Mouse (Mus musculus) hindbrain, embryonic 15.5 days (tissue): ENCODE measurements at regions not wholly inside any gene's neighbourhood (a gene's known extent, or its start where the extent isn't known, plus 50 kb on each side); places are given as distances from the start of the nearest gene placed in this dataset.

Source experiments
- ATAC-seq: fragments of 200-750 bp; cut with Nextera tagmentation; 2 replicates; pipeline ENCODE4 v1.8.0; 2017; ENCODE audit warnings: low read depth, moderate number of reproducible peaks, moderate TSS enrichment; ENCODE audit not compliant: low FRiP score
- H3K27ac ChIP-seq: fragments of 300-500 bp; sonication (generic); replicated peaks from 2 replicates; pipeline ENCODE4 v1.5.1; 2015; ENCODE audit warnings: mild to moderate bottlenecking, inconsistent platforms
- H3K27me3 ChIP-seq: fragments of 300-500 bp; sonication (generic); 2 replicates; pipeline ENCODE4 v1.6.1; 2015; ENCODE audit warnings: control low read depth, inconsistent platforms
- H3K36me3 ChIP-seq: fragments of 300-500 bp; sonication (generic); 2 replicates; pipeline ENCODE4 v1.6.1; 2015; ENCODE audit warnings: control low read depth, inconsistent platforms
- H3K4me1 ChIP-seq: fragments of 300-500 bp; sonication (generic); replicated peaks from 2 replicates; pipeline ENCODE4 v1.6.1; 2015; ENCODE audit warnings: control low read depth, inconsistent platforms
- H3K4me2 ChIP-seq: fragments of 300-500 bp; sonication (generic); 2 replicates; pipeline ENCODE4 v1.6.1; 2015; ENCODE audit warnings: moderate library complexity, mild to moderate bottlenecking, inconsistent platforms
- H3K4me3 ChIP-seq: fragments of 300-500 bp; sonication (generic); 2 replicates; pipeline ENCODE4 v1.5.1; 2015; ENCODE audit warnings: mild to moderate bottlenecking, inconsistent platforms
- H3K9ac ChIP-seq: fragments of 300-500 bp; sonication (generic); 2 replicates; pipeline ENCODE4 v1.6.1; 2015; ENCODE audit warnings: inconsistent platforms
- H3K9me3 ChIP-seq: fragments of 300-500 bp; sonication (generic); 2 replicates; pipeline ENCODE4 v1.6.1; 2016; ENCODE audit warnings: control low read depth, inconsistent platforms
- WGBS: fragments of 180-500 bp; shearing (Covaris S2); methylation state at CpG from one replicate; pipeline ENCODE4 v1.1.7; 2015; 5-methylcytosine and 5-hydroxymethylcytosine counted together

DNA sequence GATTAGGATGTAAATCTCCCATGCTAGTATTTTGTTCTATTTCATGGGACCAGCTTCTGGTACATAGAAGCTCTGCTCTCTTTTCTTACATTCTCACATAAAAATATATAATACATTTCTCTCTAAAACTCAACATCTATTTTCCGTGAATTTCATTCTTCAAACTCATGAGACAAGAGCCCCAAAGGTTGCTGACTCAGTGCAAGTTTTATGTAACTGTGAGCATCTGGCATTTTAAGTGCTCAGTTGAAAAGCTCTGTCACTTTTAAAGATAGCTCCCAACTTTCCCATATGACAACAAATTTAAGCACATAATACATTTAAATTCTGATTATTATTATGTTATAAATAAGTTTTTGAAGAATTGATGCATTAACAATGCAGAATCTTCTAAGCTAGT lies 268.5 kb downstream of the AW209491 start:
- H3K9ac ChIP-seq: no peak overlapping the region
- no peak overlapping the region for H3K27ac ChIP-seq
- H3K4me2 ChIP-seq: no peak overlapping the region
- no peaks in the 10 kb centered on the region for H3K27me3 ChIP-seq
- no peaks in the 10 kb centered on the region for H3K4me1 ChIP-seq
- H3K9me3 ChIP-seq: no peaks in the 10 kb centered on the region
- H3K36me3 ChIP-seq: no peaks in the 10 kb centered on the region
- ATAC-seq: no peak
- no peak overlapping the region for H3K4me3 ChIP-seq
- 68% methylated on average over 1 of the region's 1 CpGs for WGBS

DNA sequence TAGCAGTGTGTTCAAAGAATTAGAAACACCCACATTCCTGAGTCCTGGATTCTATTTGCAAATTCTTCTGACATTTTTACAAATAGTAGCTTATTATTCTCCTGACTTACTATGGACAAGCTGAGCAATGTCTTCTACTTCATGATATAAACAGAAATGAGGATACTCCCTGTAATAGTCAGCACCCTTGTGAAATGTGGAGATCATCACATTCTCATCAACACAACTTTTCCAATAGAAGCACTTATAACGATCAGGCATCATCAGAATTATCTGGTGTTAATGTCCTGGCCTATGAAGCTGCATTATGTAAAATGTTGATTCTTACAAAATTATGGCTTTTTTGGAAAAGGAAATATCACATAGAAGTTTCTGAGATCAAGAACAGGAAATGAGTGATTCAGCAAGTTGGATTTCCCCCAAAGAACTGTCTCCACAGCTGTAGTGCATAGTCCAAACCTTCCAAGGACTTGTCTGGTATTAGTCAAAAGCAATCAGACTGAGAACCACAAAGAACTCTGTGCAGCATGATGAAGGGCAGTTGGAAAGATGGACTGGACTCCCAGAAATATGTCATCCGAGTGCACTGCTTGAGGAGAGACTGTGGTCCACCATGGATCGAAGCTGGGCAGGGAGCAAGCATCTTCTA lies 300.3 kb downstream of the AW209491 start:
- H3K27ac ChIP-seq: no peak overlapping the region
- no peaks in the 10 kb centered on the region for H3K27me3 ChIP-seq
- no peak for ATAC-seq
- H3K4me2 ChIP-seq: no peak overlapping the region
- no peak overlapping the region for H3K9ac ChIP-seq
- H3K4me1 ChIP-seq: no peaks in the 10 kb centered on the region
- H3K36me3 ChIP-seq: no peaks in the 10 kb centered on the region
- H3K9me3 ChIP-seq: no peaks in the 10 kb centered on the region
- WGBS: 95% methylated on average over 3 of the region's 3 CpGs
- H3K4me3 ChIP-seq: no peak overlapping the region

DNA sequence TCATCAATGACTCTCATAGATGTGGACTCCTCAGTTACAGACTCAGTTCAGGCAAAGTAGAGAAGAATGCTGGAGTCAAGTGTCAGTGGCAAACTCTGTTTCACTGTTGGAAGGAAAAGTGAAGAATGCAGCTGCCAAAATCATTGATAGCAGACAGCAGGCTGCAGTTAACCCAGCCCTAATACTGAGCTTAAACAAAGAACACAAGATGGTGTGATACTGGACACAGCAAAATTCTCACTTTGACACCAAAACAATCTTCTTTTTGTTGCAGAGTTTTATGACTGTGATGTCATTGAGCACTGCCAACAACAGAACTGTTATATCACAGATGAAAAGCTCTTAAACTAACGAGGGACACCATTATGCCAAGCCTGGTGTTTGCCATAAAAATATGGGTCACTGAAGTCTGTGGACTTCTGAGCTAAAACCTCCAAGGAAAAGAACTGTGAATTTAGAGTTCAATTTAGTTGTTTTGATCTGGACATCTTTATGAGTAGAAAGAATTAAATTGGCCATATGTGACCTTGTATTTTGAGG lies 336.3 kb downstream of the AW209491 start:
- H3K9ac ChIP-seq: no peak overlapping the region
- H3K27me3 ChIP-seq: no peaks in the 10 kb centered on the region
- H3K27ac ChIP-seq: no peak overlapping the region
- no peaks in the 10 kb centered on the region for H3K4me1 ChIP-seq
- no peak overlapping the region for H3K4me2 ChIP-seq
- H3K36me3 ChIP-seq: no peaks in the 10 kb centered on the region
- no peaks in the 10 kb centered on the region for H3K9me3 ChIP-seq
- WGBS: 50% methylated on average over 1 of the region's 1 CpGs
- H3K4me3 ChIP-seq: no peak overlapping the region
- no peak for ATAC-seq

DNA sequence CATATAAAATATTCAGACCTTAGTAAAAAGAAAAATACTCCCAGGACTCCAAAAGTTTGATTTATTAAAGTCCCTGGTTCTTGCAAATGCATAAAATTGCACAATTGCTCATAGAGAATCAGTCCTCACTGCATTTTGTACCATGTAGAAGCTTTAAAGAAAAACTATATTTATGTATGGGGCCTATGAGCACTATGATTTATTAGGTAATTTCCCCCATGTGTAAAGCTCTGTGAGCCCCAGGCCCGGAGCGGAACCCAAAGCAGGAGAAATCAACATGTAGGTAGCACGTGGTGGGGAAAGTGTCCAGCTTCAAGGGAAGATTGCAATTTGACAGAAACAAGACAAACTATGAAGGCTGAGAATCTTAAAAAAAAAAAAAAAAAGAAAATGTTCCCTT lies 372.7 kb downstream of the AW209491 start:
- no peak overlapping the region for H3K9ac ChIP-seq
- ATAC-seq: no peak
- no peaks in the 10 kb centered on the region for H3K9me3 ChIP-seq
- no peaks in the 10 kb centered on the region for H3K36me3 ChIP-seq
- H3K4me2 ChIP-seq: no peak overlapping the region
- H3K4me3 ChIP-seq: no peak overlapping the region
- no peaks in the 10 kb centered on the region for H3K4me1 ChIP-seq
- 95% methylated on average over 3 of the region's 3 CpGs for WGBS
- H3K27ac ChIP-seq: no peak overlapping the region
- H3K27me3 ChIP-seq: no peaks in the 10 kb centered on the region

DNA sequence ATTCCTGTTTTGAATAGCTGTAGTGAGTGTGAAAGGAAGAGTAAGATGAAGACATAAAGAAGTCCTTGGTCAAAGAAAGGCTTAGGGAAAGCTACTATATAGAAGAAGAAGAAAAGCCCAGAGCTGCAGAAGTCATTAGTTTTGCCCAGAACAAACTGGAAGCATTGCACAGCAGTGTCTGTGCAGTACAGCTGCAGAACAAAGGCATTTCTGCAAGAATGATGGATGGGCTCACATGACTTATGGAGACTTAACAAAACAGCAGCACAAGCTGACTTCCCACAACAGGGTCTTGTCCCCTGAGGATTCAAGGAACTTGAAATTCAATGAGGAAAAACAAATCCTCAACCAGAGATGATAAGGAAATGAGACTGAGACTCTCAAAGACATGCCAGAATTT lies 381.7 kb downstream of the AW209491 start:
- Histone ChIP-seq H3K36me3 (no peaks in the 10 kb centered on the region), H3K9ac (no peak overlapping the region)
- ATAC-seq: no peak

DNA sequence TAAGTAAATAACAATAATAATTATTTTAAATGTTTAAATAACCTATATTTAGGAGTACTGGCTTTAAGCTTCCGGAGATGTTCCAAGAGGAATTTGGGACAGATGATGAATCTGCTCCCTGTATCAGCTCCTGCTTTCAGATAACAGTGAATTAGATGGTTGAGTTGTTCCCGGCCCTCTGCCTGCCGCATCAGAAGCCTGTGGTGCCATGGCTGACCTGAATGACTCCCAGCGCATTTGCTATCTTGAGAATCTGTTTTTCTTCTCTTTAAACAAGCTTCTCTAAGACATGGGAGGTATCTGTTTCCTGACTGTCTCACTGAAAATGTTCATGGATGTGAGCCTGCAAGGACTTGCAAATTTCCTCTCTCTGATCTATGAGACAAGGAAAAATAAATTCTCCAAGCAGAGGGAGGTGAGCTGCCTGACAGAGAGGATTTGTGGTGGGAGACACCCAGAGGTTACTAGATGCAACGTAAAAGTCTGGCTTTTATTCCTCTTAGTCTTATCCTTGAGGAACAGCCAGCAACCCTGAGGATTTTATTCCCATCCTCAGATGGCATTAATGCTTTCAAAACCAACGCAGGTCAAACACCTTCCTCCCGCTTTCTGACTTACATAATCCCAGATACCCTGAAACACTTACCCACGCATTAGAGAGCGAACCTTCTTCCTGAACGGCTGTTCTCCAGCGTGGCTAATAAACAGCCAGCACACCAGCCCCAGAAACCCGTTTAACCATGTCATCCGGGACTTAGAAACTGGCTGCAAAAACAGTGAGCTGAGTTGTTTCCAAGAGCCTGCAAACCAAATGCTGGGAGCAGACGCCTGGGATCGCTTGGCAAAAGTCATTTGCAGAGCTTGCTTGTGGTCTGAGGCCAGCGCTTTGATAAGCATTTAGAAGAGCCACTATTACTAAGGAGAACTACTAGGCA lies 389.1 kb downstream of the AW209491 start:
- H3K9me3 ChIP-seq: no peaks in the 10 kb centered on the region
- no peak for ATAC-seq
- no peak overlapping the region for H3K4me2 ChIP-seq
- H3K9ac ChIP-seq: no peak overlapping the region
- no peak overlapping the region for H3K27ac ChIP-seq
- H3K27me3 ChIP-seq: no peaks in the 10 kb centered on the region
- H3K4me3 ChIP-seq: no peak overlapping the region
- H3K4me1 ChIP-seq: no peaks in the 10 kb centered on the region
- WGBS: 63% methylated on average over 16 of the region's 16 CpGs
- H3K36me3 ChIP-seq: no peaks in the 10 kb centered on the region

More for the DNA sequence above, 381.7 kb downstream of the AW209491 start:
- Histone ChIP-seq H3K9me3 (no peaks in the 10 kb centered on the region), H3K27ac (no peak overlapping the region), H3K27me3 (no peaks in the 10 kb centered on the region), H3K4me1 (no peaks in the 10 kb centered on the region), H3K4me2 (no peak overlapping the region), H3K4me3 (no peak overlapping the region)

DNA sequence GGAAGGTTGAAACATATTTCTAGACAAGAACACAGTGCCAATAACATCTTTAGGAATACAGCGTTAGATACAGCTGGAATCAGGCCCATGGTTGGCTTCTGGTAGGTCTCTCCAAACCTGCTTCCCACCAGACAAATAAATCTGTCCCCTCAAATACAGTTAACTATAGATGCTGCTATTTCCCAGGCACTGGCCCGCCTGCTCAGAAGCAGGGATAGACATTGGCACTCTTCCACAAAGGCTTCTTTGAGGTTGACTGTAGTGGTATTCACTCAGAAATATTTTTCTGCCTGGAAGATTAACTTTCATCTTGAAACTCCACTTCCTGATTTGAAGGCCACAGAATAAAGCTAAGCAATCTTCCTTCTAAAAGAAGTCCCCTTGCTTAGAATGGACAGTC lies 396.6 kb downstream of the AW209491 start:
- Histone ChIP-seq H3K27me3 (no peaks in the 10 kb centered on the region), H3K4me1 (no peaks in the 10 kb centered on the region), H3K9me3 (no peaks in the 10 kb centered on the region), H3K4me3 (no peak overlapping the region), H3K9ac (no peak overlapping the region), H3K27ac (no peak overlapping the region), H3K4me2 (no peak overlapping the region), H3K36me3 (no peaks in the 10 kb centered on the region)
- ATAC-seq: no peak
- WGBS: 89% methylated on average over 2 of the region's 2 CpGs

DNA sequence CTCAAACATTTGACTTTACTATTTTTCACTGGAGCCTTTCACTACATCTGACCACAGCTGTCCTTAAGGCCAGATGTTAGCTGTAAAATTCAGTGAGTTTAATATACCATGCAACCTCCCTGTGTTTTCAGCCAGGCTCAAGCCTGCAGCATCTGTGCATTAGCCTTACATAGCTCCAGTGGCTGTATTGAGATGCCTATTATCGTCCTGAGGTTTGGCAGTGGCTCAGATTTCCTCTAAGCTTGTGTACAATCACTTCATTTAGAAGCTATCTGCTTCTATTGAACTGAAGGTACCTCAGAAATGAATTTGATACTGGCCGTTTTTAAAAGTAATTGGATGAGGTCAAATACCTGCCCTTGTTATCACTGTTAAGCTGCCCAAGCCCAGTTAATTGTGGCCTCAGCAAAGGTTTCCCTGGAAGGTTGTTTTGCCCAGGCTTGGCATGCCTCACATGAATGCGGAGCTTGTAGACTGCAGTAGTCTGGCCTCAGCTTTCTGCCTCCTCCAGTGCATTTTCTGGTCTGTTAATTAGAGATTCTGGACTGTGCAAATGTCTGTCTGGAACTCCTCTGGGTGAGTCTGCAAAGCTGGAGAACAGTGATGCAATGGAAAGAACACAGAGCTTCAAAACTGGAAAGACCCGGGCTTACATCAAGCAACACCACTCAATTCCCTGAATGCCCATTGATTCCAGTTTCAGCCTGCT lies 410.2 kb upstream of the Gli3 start:
- Histone ChIP-seq H3K4me2 (no peak overlapping the region), H3K9me3 (no peaks in the 10 kb centered on the region), H3K27me3 (no peaks in the 10 kb centered on the region), H3K36me3 (no peaks in the 10 kb centered on the region), H3K4me1 (no peaks in the 10 kb centered on the region), H3K27ac (0 out of 2 replicates have a peak overlapping the region, but pooled peaks have one; percentile 36), H3K9ac (no peak overlapping the region), H3K4me3 (no peak overlapping the region)
- peak; percentile 77 for ATAC-seq
- 57% methylated on average over 4 of the region's 4 CpGs for WGBS

DNA sequence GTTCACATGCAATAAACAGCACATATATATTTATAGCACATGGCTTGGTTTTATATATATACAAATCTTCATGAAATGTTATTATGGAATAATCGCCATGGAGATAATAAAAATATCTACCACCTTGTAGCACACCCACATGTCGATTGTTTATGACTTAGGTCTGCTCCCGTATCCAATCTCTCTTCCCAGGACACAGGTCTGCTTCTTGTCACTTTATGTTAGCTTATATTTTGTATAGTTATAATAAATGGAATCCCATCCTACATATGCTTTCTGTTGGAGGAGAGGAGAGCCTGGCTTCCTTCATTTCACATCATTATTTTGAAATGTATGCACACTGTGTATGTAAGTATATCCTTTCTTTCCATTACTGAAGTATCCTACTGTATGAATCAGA lies 408.3 kb upstream of the Gli3 start:
- Histone ChIP-seq H3K4me3 (no peak overlapping the region), H3K27me3 (no peaks in the 10 kb centered on the region), H3K36me3 (no peaks in the 10 kb centered on the region), H3K4me1 (no peaks in the 10 kb centered on the region), H3K9ac (no peak overlapping the region), H3K9me3 (no peaks in the 10 kb centered on the region), H3K4me2 (no peak overlapping the region), H3K27ac (no peak overlapping the region)
- ATAC-seq: no peak
- 90% methylated on average over 3 of the region's 3 CpGs for WGBS

DNA sequence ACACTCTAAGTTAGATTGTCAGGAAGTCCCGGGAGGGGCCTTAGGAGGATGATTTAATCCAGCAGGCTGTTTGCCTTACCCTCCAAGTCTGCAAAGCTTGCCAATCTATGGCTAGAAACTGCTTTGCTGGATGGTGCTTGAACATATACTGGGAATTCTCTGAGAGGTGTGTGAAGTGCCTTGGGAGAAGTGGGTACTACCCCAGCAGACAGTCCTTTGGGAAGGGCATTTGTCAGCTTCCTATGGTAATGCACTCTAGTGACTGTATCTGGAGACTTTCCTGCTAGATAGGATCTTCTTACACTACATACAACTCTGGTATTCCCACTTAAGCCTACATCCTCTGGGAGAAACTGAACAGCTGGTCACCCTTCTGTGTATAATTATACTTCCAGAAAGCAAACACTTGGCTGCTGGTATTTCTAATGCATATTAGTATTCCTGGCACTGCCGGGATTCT lies 384.4 kb upstream of the Gli3 start:
- no peak overlapping the region for H3K4me3 ChIP-seq
- H3K9me3 ChIP-seq: no peaks in the 10 kb centered on the region
- 60% methylated on average over 2 of the region's 2 CpGs for WGBS
- H3K36me3 ChIP-seq: no peaks in the 10 kb centered on the region
- H3K27ac ChIP-seq: no peak overlapping the region
- H3K27me3 ChIP-seq: no peaks in the 10 kb centered on the region
- no peak overlapping the region for H3K4me2 ChIP-seq
- H3K4me1 ChIP-seq: no peaks in the 10 kb centered on the region
- ATAC-seq: peak; percentile 69
- no peak overlapping the region for H3K9ac ChIP-seq

DNA sequence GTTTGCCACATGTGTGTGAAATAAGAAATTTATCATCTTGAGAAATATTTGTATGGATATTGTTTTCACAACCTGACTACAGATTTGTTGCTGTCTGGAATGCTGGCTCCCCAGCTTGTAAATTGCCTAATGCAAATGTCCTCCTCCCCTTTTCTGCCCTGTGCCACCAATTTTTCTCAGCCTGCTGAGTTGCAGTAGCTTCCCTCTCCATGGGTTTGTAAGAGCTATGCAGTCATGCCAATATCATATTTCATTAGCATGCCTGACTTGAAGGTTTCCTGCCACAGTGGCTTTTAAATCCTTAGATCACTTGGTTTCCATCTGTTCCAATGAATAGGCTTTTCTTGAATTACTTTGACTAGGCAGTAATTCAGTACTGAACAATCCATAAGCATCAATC lies 383.9 kb upstream of the Gli3 start:
- no peaks in the 10 kb centered on the region for H3K9me3 ChIP-seq
- peak; percentile 27; the same call in 1 of the 2 replicates for ATAC-seq
- no peaks in the 10 kb centered on the region for H3K4me1 ChIP-seq
- no peak overlapping the region for H3K27ac ChIP-seq
- H3K27me3 ChIP-seq: no peaks in the 10 kb centered on the region
- H3K4me2 ChIP-seq: no peak overlapping the region
- H3K4me3 ChIP-seq: no peak overlapping the region
- H3K36me3 ChIP-seq: no peaks in the 10 kb centered on the region
- no peak overlapping the region for H3K9ac ChIP-seq
